Mouse (Mus musculus): ENCODE results near the gene Capn7. TPM values are rescaled to one million over a fixed set of nuclear protein-coding genes. Genes with fewer than 3 reads are reported as not detected.

Capn7 gene
- polyA plus RNA-seq, 1 experiment = not detected

- TF ChIP-seq CTCF (IDR thresholded peaks at IDR 0.05; ENCODE audit: insufficient read depth, low read depth, low read length) (no peak), POLR2A (IDR thresholded peaks at IDR 0.05; ENCODE audit: insufficient read depth, low read depth, low read length) (no peak)
- H3K27ac ChIP-seq (ENCODE audit: insufficient read depth, low read depth, low read length) = no peak overlapping the region
- WGBS = 20% methylated on average over 7 of the region's 7 CpGs
- H3K4me1 ChIP-seq (ENCODE audit: control insufficient read depth, insufficient read depth, low read length) = 0 out of 2 replicates have a peak, but pooled peaks cover 3% of the 10 kb centered on the region
- no peak overlapping the region; the same call in 1 of the 2 replicates for H3K4me3 ChIP-seq (ENCODE audit: insufficient read depth, low read depth, low read length)
Measured at GRCm38 (mm10) chr14:31337406-31337805, 968 bp downstream of the Capn7 start.

- no peak overlapping the region for H3K27ac ChIP-seq (ENCODE audit: insufficient read depth, low read depth, low read length)
- 0 out of 2 replicates have a peak, but pooled peaks cover 3% of the 10 kb centered on the region for H3K4me1 ChIP-seq (ENCODE audit: control insufficient read depth, insufficient read depth, low read length)
- no peak for TF ChIP-seq CTCF (IDR thresholded peaks at IDR 0.05; ENCODE audit: insufficient read depth, low read depth, low read length)
- TF ChIP-seq POLR2A (IDR thresholded peaks at IDR 0.05; ENCODE audit: insufficient read depth, low read depth, low read length) = no peak
- peak overlapping the region; percentile 18; the same call in 1 of the 2 replicates for H3K4me3 ChIP-seq (ENCODE audit: insufficient read depth, low read depth, low read length)
Measured at GRCm38 (mm10) chr14:31337947-31338346, 1.5 kb downstream of the Capn7 start.

GRCm38 (mm10) chr14:31343241-31343640 lies 6.8 kb downstream of the Capn7 start:
- no peak for TF ChIP-seq CTCF (IDR thresholded peaks at IDR 0.05; ENCODE audit: insufficient read depth, low read depth, low read length)
- no peak for TF ChIP-seq POLR2A (IDR thresholded peaks at IDR 0.05; ENCODE audit: insufficient read depth, low read depth, low read length)
- WGBS = 83% methylated on average over 8 of the region's 8 CpGs
- Histone ChIP-seq H3K27ac (ENCODE audit: insufficient read depth, low read depth, low read length) (no peak overlapping the region), H3K4me1 (ENCODE audit: control insufficient read depth, insufficient read depth, low read length) (no peaks in the 10 kb centered on the region), H3K4me3 (ENCODE audit: insufficient read depth, low read depth, low read length) (no peak overlapping the region)

- Histone ChIP-seq H3K4me1 (ENCODE audit: control insufficient read depth, insufficient read depth, low read length) (no peaks in the 10 kb centered on the region), H3K27ac (ENCODE audit: insufficient read depth, low read depth, low read length) (no peak overlapping the region), H3K4me3 (ENCODE audit: insufficient read depth, low read depth, low read length) (no peak overlapping the region)
- no peak for TF ChIP-seq CTCF (IDR thresholded peaks at IDR 0.05; ENCODE audit: insufficient read depth, low read depth, low read length)
- TF ChIP-seq POLR2A (IDR thresholded peaks at IDR 0.05; ENCODE audit: insufficient read depth, low read depth, low read length) = no peak
- 87% methylated on average over 1 of the region's 1 CpGs for WGBS
Measured at GRCm38 (mm10) chr14:31345367-31345766, 8.9 kb downstream of the Capn7 start.

GRCm38 (mm10) chr14:31362236-31362635 lies 25.8 kb downstream of the Capn7 start:
- TF ChIP-seq POLR2A (IDR thresholded peaks at IDR 0.05; ENCODE audit: insufficient read depth, low read depth, low read length) (no peak), CTCF (IDR thresholded peaks at IDR 0.05; ENCODE audit: insufficient read depth, low read depth, low read length) (no peak)
- Histone ChIP-seq H3K4me3 (ENCODE audit: insufficient read depth, low read depth, low read length) (no peak overlapping the region), H3K27ac (ENCODE audit: insufficient read depth, low read depth, low read length) (no peak overlapping the region), H3K4me1 (ENCODE audit: control insufficient read depth, insufficient read depth, low read length) (no peaks in the 10 kb centered on the region)
- WGBS = 90% methylated on average over 2 of the region's 2 CpGs

- TF ChIP-seq POLR2A (IDR thresholded peaks at IDR 0.05; ENCODE audit: insufficient read depth, low read depth, low read length) (no peak), CTCF (IDR thresholded peaks at IDR 0.05; ENCODE audit: insufficient read depth, low read depth, low read length) (no peak)
- WGBS = 96% methylated on average over 4 of the region's 4 CpGs
- Histone ChIP-seq H3K27ac (ENCODE audit: insufficient read depth, low read depth, low read length) (no peak overlapping the region), H3K4me1 (ENCODE audit: control insufficient read depth, insufficient read depth, low read length) (no peaks in the 10 kb centered on the region), H3K4me3 (ENCODE audit: insufficient read depth, low read depth, low read length) (no peak overlapping the region)
Measured at GRCm38 (mm10) chr14:31364589-31364988, 28.2 kb downstream of the Capn7 start.

GRCm38 (mm10) chr14:31365350-31365749 lies 28.9 kb downstream of the Capn7 start:
- Histone ChIP-seq H3K27ac (ENCODE audit: insufficient read depth, low read depth, low read length) (no peak overlapping the region), H3K4me3 (ENCODE audit: insufficient read depth, low read depth, low read length) (no peak overlapping the region), H3K4me1 (ENCODE audit: control insufficient read depth, insufficient read depth, low read length) (no peaks in the 10 kb centered on the region)
- TF ChIP-seq CTCF (IDR thresholded peaks at IDR 0.05; ENCODE audit: insufficient read depth, low read depth, low read length) (no peak), POLR2A (IDR thresholded peaks at IDR 0.05; ENCODE audit: insufficient read depth, low read depth, low read length) (no peak)

GRCm38 (mm10) chr14:31367951-31368350 lies 31.5 kb downstream of the Capn7 start:
- TF ChIP-seq POLR2A (IDR thresholded peaks at IDR 0.05; ENCODE audit: insufficient read depth, low read depth, low read length) (no peak), CTCF (IDR thresholded peaks at IDR 0.05; ENCODE audit: insufficient read depth, low read depth, low read length) (no peak)
- 72% methylated on average over 7 of the region's 7 CpGs for WGBS

GRCm38 (mm10) chr14:31369377-31369776 lies 32.9 kb downstream of the Capn7 start:
- no peak overlapping the region for H3K27ac ChIP-seq (ENCODE audit: insufficient read depth, low read depth, low read length)
- WGBS = 30% methylated on average over 3 of the region's 3 CpGs
- H3K4me3 ChIP-seq (ENCODE audit: insufficient read depth, low read depth, low read length) = no peak overlapping the region
- H3K4me1 ChIP-seq (ENCODE audit: control insufficient read depth, insufficient read depth, low read length) = no peaks in the 10 kb centered on the region
- TF ChIP-seq POLR2A (IDR thresholded peaks at IDR 0.05; ENCODE audit: insufficient read depth, low read depth, low read length) (no peak), CTCF (IDR thresholded peaks at IDR 0.05; ENCODE audit: insufficient read depth, low read depth, low read length) (no peak)

More at GRCm38 (mm10) chr14:31367951-31368350, 31.5 kb downstream of the Capn7 start:
- Histone ChIP-seq H3K4me3 (ENCODE audit: insufficient read depth, low read depth, low read length) (no peak overlapping the region), H3K4me1 (ENCODE audit: control insufficient read depth, insufficient read depth, low read length) (no peaks in the 10 kb centered on the region), H3K27ac (ENCODE audit: insufficient read depth, low read depth, low read length) (no peak overlapping the region)

GRCm38 (mm10) chr14:31374390-31374789 lies 38.0 kb downstream of the Capn7 start:
- Histone ChIP-seq H3K4me1 (ENCODE audit: control insufficient read depth, insufficient read depth, low read length) (no peaks in the 10 kb centered on the region), H3K4me3 (ENCODE audit: insufficient read depth, low read depth, low read length) (no peak overlapping the region), H3K27ac (ENCODE audit: insufficient read depth, low read depth, low read length) (no peak overlapping the region)
- TF ChIP-seq CTCF (IDR thresholded peaks at IDR 0.05; ENCODE audit: insufficient read depth, low read depth, low read length) (no peak), POLR2A (IDR thresholded peaks at IDR 0.05; ENCODE audit: insufficient read depth, low read depth, low read length) (no peak)
- 93% methylated on average over 6 of the region's 6 CpGs for WGBS

Measured in olfactory bulb, adult 2 months (tissue).